ENCODE assay signal across 10 mouse cellular contexts in genomic region chr13:78186340-78186946, GRCm38 (mm10). TPM values are rescaled to one million over a fixed set of nuclear protein-coding genes. Genes with fewer than 3 reads are reported as not detected.
DNase-seq lines count a peak whose midpoint lies in the region; ATAC-seq lines count a peak whose summit lies in the region.
"Had no signal": no experiment of that assay in that cellular context is flagged by ENCODE, and none has a peak within 500 bp of the region (broad histone marks: within the 10 kb centered on the region; RNA-seq: fewer than 3 reads in every experiment).

No protein-coding gene starts in this region.

- intact Hi-C loops in gastrocnemius, postnatal 36 days (cut with DNase I): loop anchor here (10.0 kb wide), 1 partner anchor 322 kb away; no protein-coding TSS in a partner anchor
- intact Hi-C loops in left cerebral cortex, postnatal 25 days (cut with DNase I): loop anchor here (10.0 kb wide), 1 partner anchor 1342 kb away; no protein-coding TSS in a partner anchor

- 30% methylated on average over 12 of the region's 12 CpGs for whole genome bisulfite sequencing in embryonic facial prominence, embryonic 12.5 days

- H3K4me3 ChIP-seq in embryonic facial prominence, embryonic 12.5 days: no peak overlapping the region
- H3K4me3 ChIP-seq: myocyte had no signal

- no peak overlapping the region for H3K9ac ChIP-seq in embryonic facial prominence, embryonic 12.5 days

- peak; percentile 58 to 63 for DNase-seq in kidney, postnatal 4 days
- no peak for DNase-seq in kidney, adult 8-10 months
- DNase-seq in R1 (ENCODE audit: low read depth, low spot score): peak; percentile 67
- no peak for DNase-seq in gastrocnemius, postnatal 36 days
- no peak for DNase-seq in left cerebral cortex, postnatal 25 days (ENCODE audit: low spot score in 2 of 2)
- no peak for DNase-seq in urinary bladder, adult 2 months (ENCODE audit: low spot score)
- DNase-seq: thymus, postnatal 36 days had no signal

- H3K4me2 ChIP-seq in embryonic facial prominence, embryonic 12.5 days (replicated peaks): no peak overlapping the region

- peaks cover 27% of the 10 kb centered on the region; the same call in 1 of the 2 replicates for H3K4me1 ChIP-seq in embryonic facial prominence, embryonic 12.5 days

- no peak for ATAC-seq in embryonic facial prominence, embryonic 12.5 days (ENCODE audit: insufficient number of reproducible peaks, insufficient read depth, low FRiP score, low TSS enrichment)
- peak; percentile 75 for ATAC-seq in megakaryocyte progenitor cell, adult 5-6 weeks (replicated peaks; ENCODE audit: poor library complexity)

- 0 out of 2 replicates have a peak overlapping the region, but pooled peaks have one; percentile 19 for H3K27ac ChIP-seq in embryonic facial prominence, embryonic 12.5 days

- peaks cover 50% of the 10 kb centered on the region for H3K27me3 ChIP-seq in embryonic facial prominence, embryonic 12.5 days

- no peaks in the 10 kb centered on the region for H3K36me3 ChIP-seq in embryonic facial prominence, embryonic 12.5 days

- no peaks in the 10 kb centered on the region for H3K9me3 ChIP-seq in embryonic facial prominence, embryonic 12.5 days

RNA-seq across cellular contexts. Expression of gene Nr2f1, which starts 13.1 kb away (rescaled TPM):
- 46.5 and 49.0 TPM in 2 replicates for polyA plus RNA-seq in embryonic facial prominence, embryonic 12.5 days (2016; fragmentation: Nextera tagmentation; extraction: Ambion mirVana)
- total RNA-seq in megakaryocyte progenitor cell, adult 5-6 weeks (2015): not detected in 2 replicates
- not detected in 2 replicates for total RNA-seq in megakaryocyte progenitor cell, adult 5-6 weeks (2017)
- total RNA-seq in gastrocnemius, postnatal 36 days (2021): under 1 TPM; 0.31 to 0.69 TPM
- 100 to 1,000 TPM; 114 to 122 TPM for total RNA-seq in left cerebral cortex, postnatal 25 days (2021)
- polyA plus RNA-seq in urinary bladder, adult 2 months (2012; rRNA removed): 15.6 and 19.4 TPM in 2 replicates

Comparison
In these comparisons a context has a peak if more than half of its experiments do, and no peak if none do; other contexts are left out.
1. DNase-seq: peak in kidney, postnatal 4 days (2 of 2) and R1 (single experiment); none in kidney, adult 8-10 months (0 of 2), gastrocnemius, postnatal 36 days (0 of 2), left cerebral cortex, postnatal 25 days (0 of 2) and urinary bladder, adult 2 months (single experiment).
2. RNA of gene Nr2f1, which starts 13.1 kb away (total RNA-seq): 114 to 122 TPM in left cerebral cortex, postnatal 25 days; 0.31 to 0.69 TPM in gastrocnemius, postnatal 36 days and not detected in megakaryocyte progenitor cell, adult 5-6 weeks; every median in the first group is over 10 times any median in the second.